Mouse (Mus musculus) testis, postnatal 10 days (tissue): ENCODE results near the gene Lrmp.
"Not testable (repeated sequence)": the region's sequence is repeated elsewhere in the genome, so short reads cannot be mapped to it uniquely, and the experiment has no call there.

Experiments
- DNase-seq: peaks from one replicate; pipeline ENCODE4 v3.0.0; 2021; ENCODE audit warnings: low spot score

The Lrmp gene

GRCm38 (mm10) chr6:145104241-145104939 is 11.1 kb upstream of the Lrmp start:
- DNase-seq = no peak

- DNase-seq = no peak
Observed at GRCm38 (mm10) chr6:145105439-145105838, 10.0 kb upstream of the Lrmp start.

- no peak for DNase-seq
Observed at GRCm38 (mm10) chr6:145106163-145106842, 9.2 kb upstream of the Lrmp start.

GRCm38 (mm10) chr6:145110786-145111185 is 4.7 kb upstream of the Lrmp start:
- no peak for DNase-seq

GRCm38 (mm10) chr6:145112865-145113264 is 2.6 kb upstream of the Lrmp start:
- no peak for DNase-seq

GRCm38 (mm10) chr6:145114561-145114960 is 892 bp upstream of the Lrmp start:
- no peak for DNase-seq

DNA sequence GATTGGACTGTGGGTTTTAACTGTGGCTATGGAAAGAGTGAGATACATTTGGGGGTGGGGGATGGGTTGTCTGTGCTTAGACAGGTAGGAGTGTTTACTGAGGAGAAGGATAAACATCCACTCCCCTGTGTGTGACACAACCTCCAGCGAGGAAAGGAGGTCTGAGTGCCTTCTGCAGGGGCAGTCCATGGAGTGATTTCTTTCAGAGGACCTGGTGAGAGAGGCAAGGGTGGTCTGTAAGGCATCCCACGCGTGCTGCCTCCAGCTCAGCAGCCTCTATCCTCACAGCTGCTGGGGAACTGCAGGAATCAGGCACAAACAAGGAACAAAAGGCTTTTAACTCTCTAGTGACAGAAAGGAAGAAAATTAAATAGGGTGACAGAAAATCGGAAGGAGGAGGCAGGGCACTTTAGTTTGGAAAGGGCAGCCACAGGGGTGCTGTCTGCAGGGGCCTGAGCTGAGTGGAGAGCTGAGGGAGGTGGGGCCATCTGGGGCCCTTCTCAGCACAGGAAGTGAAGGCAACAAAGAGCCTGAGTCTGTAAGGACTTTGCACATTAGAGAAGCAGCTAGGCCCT is 732 bp downstream of the Lrmp start:
- DNase-seq = no peak

DNA sequence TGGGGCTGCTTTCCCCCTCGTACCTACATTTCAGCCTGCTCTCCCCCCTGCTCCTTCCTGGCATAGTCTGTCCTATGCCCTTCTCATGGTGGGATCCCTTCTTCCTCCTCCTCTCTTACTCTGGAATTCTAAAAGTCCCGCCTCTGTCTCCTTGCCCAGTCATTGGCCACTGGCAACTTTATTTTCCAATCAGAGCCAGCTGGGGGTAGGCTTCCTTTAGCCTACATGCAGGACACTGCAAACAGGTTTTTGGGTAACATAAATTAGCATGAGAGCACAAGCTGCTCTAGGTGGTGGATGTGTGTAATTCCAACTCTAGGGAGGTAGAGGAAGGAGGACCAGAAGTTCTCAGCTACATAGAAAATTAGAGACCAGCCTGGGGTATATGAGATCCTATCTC is 4.6 kb downstream of the Lrmp start:
- DNase-seq = no peak

GRCm38 (mm10) chr6:145120787-145121589 is 5.5 kb downstream of the Lrmp start:
- no peak for DNase-seq

DNA sequence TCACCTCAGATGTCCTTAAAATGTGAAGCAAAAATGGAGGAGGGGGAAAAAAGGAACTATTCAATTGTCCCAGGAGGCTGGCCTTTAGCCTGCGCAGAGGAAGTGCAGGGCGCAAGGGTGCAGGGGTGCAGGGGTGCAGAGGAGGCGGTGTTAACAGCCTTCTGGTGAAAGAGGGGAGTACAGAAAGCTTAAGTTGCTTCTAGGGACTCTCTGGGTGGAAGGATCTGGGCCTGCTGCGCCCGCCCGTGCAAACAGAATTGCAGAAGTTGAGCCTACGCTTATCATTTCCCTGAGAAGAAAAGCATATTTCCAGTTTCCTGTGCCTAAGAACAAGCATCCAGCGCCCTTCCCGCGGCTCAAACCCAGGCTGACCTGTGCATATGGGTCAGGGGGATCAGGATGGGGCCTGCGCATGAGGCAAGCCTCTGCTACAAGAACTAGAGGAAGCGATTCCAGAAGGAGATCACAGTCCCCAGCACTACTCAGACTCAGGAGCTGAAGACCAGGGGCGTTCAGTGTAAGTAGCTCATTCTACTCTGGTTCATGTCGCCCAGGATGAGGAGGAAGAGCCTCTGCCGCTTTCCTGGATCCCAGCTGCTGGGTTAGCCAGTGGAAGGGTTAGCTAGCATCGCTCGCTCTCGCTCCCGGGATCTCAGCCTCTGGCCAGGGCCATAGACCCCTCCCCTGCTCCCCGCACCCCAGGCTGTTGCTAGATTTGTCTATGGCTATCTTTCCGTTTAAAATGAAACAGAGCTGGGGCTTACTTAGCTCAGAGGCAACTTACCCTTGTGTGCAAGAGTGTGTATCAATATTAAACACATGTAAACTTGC is 6.4 kb downstream of the Lrmp start:
- no peak for DNase-seq

- DNase-seq = no peak
Observed at GRCm38 (mm10) chr6:145122423-145123059, 7.1 kb downstream of the Lrmp start.

DNA sequence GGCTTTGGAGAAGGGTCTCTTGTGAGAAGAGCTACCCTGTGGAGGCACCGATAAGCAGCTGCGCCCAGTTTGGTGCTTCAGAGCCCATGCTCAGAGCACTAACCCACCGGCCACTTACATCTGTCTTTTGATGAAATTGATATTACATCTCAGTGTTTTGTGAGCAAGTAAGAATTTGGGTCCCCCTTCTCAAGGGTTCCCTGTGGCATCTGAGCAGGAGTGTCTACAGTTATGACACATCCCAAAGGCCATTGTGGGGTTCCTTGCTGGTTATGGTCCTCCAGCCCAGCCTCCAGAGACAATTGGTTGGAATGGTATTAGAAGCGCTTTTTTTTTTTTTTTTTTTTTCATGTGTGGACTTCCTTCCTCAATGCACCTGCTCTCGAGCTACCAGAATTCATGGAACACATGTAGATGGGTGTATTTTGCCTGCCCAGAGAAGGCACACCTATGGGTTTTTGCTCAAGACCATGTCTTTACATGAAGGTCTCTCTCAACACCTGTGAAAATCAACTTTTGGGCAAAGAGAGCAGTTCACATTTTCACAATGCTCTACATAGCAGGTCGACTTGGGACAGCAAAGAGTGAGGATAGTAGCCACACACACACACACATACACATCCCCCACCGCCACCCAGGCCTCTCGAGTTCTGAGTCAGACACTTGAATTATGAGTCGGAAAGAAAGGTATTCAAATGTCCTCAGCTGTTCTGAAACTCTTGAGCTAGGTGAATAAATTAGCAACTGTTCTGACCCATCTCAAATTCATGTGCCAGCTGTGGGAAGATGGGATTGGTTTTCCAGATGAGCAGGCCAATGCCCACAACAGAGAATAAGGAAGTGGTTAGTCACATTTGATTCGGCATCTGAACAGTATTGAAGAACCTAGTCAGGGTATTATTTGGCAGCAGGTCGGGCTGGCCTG is 7.9 kb downstream of the Lrmp start:
- no peak for DNase-seq

- DNase-seq = no peak
Observed at GRCm38 (mm10) chr6:145124621-145125020, 9.2 kb downstream of the Lrmp start.

DNA sequence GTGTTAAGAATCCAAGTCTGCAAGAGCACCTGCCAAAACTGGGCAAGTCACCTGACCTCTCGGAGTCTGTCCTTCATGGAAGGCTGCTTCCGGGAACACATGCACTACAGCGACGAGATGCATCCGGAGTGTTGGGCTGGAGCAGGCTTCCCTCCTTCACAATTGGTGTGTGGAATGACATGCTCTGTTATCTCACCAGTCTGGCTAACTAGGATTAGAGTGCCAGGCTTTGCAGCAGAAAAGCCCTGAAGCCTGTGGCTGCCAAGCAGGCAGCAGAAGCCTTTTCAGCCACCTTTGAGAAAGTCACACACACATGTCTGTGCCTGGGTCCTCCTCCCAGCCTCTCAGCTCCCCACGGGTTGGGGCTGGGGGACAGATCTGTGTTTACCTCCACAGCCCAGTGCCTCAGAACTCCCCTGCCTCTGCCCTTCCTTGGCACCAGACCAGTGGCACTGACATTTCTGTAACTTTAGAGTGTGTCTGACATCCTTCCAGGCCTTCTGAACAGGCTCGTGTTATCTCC is 10.2 kb downstream of the Lrmp start:
- no peak for DNase-seq

GRCm38 (mm10) chr6:145127652-145128051 is 12.2 kb downstream of the Lrmp start:
- no peak for DNase-seq

DNA sequence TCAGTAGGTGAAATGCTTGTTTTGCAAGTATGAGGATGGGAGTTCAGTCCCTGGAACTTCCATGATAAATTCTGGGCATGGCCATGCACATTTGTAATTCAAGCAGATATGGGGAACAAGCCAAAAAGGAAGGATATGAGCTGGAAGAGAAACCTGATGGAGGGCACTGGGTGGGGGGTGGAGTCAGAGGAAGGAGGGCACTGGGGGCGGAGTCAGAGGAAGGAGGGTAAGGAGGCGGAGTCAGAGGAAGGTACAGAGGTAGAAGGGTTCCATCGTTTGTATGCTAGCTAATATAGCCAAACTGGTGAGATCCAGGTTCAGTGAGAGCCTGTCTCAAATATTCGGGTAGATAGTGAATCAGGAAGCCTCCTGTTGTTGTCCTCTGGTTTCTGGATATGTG is 14.1 kb downstream of the Lrmp start:
- DNase-seq = no peak

DNA sequence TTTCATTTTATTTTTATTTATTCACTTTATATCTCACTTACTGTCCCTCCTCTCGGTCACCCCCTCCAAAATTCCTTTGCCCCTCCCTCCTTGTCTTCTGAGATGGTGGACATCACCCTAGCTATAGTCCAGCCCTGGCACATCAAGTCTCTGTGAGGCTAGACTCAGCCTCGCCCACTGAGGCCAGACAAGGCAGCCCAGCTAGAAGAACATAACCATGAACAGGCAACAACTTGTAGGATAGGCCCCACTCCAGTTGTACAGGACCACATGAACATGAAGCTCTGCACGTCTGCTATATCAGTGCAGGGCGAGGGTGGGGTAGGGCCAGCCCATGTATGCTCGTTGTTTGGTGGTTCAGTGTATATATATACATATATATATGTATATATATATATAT is 16.5 kb downstream of the Lrmp start:
- DNase-seq = no peak

GRCm38 (mm10) chr6:145132969-145133368 is 17.5 kb downstream of the Lrmp start:
- not testable (repeated sequence) for DNase-seq

DNA sequence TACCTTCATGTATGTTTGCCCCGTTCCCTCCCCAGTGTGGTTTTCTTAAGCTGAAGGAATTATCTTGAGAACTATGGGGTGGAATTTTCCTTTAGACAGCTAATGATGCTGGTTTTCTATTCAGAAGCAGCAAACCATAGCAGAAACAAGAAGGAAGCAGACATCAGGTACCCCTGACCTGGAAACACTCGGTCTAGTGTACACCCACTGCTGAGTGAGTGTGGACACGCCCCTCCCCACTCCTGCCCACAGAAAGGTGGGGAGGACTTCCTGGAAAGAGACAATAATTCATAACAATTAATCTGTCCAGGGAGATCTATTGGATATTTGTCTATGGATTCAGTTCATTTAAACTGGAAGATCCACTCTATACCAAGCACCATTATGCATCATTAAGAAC is 19.8 kb downstream of the Lrmp start:
- DNase-seq = no peak

DNA sequence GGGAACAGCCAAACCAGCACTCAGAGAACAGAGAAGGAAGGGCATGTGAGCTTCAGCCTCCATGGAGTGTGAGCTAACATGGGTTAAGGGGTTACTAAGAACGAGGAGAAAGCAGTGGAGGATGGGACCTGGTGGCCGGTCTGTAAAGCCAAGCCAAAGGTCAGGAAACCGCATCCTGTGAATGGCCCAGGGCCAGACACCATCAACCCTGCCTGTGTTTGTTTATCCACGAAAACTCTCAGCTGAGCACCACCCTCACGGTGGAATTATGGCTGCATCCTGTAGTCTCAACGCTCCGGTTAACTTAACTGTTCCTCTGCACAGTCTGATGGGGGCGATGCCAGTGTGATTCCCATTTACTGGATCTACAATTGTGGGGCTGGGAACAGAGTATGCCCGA is 20.4 kb downstream of the Lrmp start:
- DNase-seq = no peak
